Comparison of ENCODE assay signal across 15 mouse cellular contexts in the genomic region with DNA sequence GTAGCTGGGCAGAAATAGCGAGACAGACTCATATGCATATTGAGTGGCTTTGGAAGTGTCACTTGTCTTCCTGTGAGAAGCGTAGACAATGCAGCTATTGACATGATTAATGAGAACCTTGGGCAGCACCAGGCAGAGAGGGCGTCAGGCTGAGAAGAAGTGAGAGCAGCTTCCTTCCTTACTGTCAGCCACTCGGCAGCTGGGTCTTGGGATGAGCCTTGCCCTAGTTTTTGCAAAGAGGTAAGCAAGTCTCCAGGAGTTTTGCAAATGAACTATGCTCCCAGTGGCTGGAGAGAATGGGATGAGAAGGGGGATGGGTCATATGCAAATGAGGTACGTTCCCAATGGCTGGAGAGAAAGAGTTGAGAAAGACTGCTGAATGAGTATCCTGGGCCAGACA.
DNase-seq lines count a peak whose midpoint lies in the region; ATAC-seq and TF ChIP-seq lines count a peak whose summit lies in the region.
"Had no signal": no experiment of that assay in that cellular context is flagged by ENCODE, and none has a peak within 500 bp of the region (broad histone marks: within the 10 kb centered on the region; RNA-seq: fewer than 3 reads in every experiment).

No protein-coding gene starts in this region.

- no peaks in the 10 kb centered on the region; the same call in 1 of the 2 replicates for H3K4me1 ChIP-seq in intestine, embryonic 16.5 days (ENCODE audit: control insufficient read depth, insufficient read depth, low read length)
- H3K4me1 ChIP-seq in intestine, postnatal 0 days (replicated peaks; ENCODE audit: control insufficient read depth, insufficient read depth, low read length) = no peaks in the 10 kb centered on the region
- H3K4me1 ChIP-seq in hindbrain, embryonic 11.5 days (replicated peaks; ENCODE audit: control insufficient read depth, insufficient read depth, low read length) = peaks cover 7% of the 10 kb centered on the region

- peak; percentile 13; the same call in 1 of the 2 replicates for ATAC-seq in intestine, embryonic 16.5 days
- ATAC-seq in intestine, postnatal 0 days = no peak
- peak; percentile 87 for ATAC-seq in hindbrain, embryonic 11.5 days (ENCODE audit: low FRiP score)
- ATAC-seq: activated CD4-positive, CD25-positive, alpha-beta regulatory T cell, adult 4 months had no signal

- DNase-seq in retina, postnatal 1 day = peak; percentile 32
- no peak for DNase-seq in retina, embryonic 14.5 days (ENCODE audit: low spot score)
- DNase-seq in hindbrain, embryonic 11.5 days (ENCODE audit: low spot score) = peak; percentile 57
- no peak for DNase-seq in layer of hippocampus, postnatal 25 days (ENCODE audit: extremely low spot score in 1 of 2, low spot score in 1 of 2)
- no peak for DNase-seq in gastrocnemius, adult 18-20 months (ENCODE audit: low spot score)
- DNase-seq in heart, adult 18-20 months = no peak
- DNase-seq: cerebellum, adult 2 months; gastrocnemius, adult 2 months; layer of hippocampus, adult 9-11 months; right cerebral cortex, postnatal 25 days had no signal

- 30% methylated on average over 5 of the region's 5 CpGs for WGBS in intestine, embryonic 16.5 days
- 37% methylated on average over 5 of the region's 5 CpGs for WGBS in intestine, postnatal 0 days
- WGBS in hindbrain, embryonic 11.5 days = 14% methylated on average over 5 of the region's 5 CpGs

- H3K9ac ChIP-seq in intestine, embryonic 16.5 days (ENCODE audit: low read depth, low read length) = no peak overlapping the region
- no peak overlapping the region for H3K9ac ChIP-seq in intestine, postnatal 0 days (ENCODE audit: low read depth, low read length)
- no peak overlapping the region for H3K9ac ChIP-seq in hindbrain, embryonic 11.5 days (ENCODE audit: low read depth, low read length)
- H3K9ac ChIP-seq: liver, embryonic 14.5 days had no signal

- TF ChIP-seq CTCF in intestine, postnatal 0 days (IDR thresholded peaks at IDR 0.05; ENCODE audit: low read depth) = no peak

- no peak overlapping the region for H3K27ac ChIP-seq in intestine, embryonic 16.5 days (ENCODE audit: low read length)
- no peak overlapping the region for H3K27ac ChIP-seq in intestine, postnatal 0 days (ENCODE audit: low read depth, low read length)
- peak overlapping the region; percentile 30; the same call in 1 of the 2 replicates for H3K27ac ChIP-seq in hindbrain, embryonic 11.5 days (ENCODE audit: low read depth, low read length)
- H3K27ac ChIP-seq: gastrocnemius, adult 2 months; liver, embryonic 14.5 days; stomach, postnatal 0 days had no signal

- H3K4me2 ChIP-seq in intestine, embryonic 16.5 days (ENCODE audit: low read depth, low read length) = no peak overlapping the region
- no peak overlapping the region for H3K4me2 ChIP-seq in intestine, postnatal 0 days (replicated peaks; ENCODE audit: low read depth)
- no peak overlapping the region for H3K4me2 ChIP-seq in hindbrain, embryonic 11.5 days (replicated peaks; ENCODE audit: low read depth, low read length)

- no peak overlapping the region for H3K4me3 ChIP-seq in intestine, embryonic 16.5 days (ENCODE audit: low read length)
- H3K4me3 ChIP-seq in intestine, postnatal 0 days (ENCODE audit: low read depth, low read length) = no peak overlapping the region
- no peak overlapping the region for H3K4me3 ChIP-seq in hindbrain, embryonic 11.5 days (ENCODE audit: low read depth, low read length)
- H3K4me3 ChIP-seq: gastrocnemius, adult 2 months had no signal

- H3K9me3 ChIP-seq in intestine, embryonic 16.5 days (ENCODE audit: control insufficient read depth, low read length) = no peaks in the 10 kb centered on the region
- H3K9me3 ChIP-seq in intestine, postnatal 0 days (ENCODE audit: control insufficient read depth) = no peaks in the 10 kb centered on the region
- H3K9me3 ChIP-seq in hindbrain, embryonic 11.5 days (ENCODE audit: control insufficient read depth, low read length) = no peaks in the 10 kb centered on the region

- H3K27me3 ChIP-seq in intestine, embryonic 16.5 days (replicated peaks; ENCODE audit: control insufficient read depth, insufficient read depth, low read length) = no peaks in the 10 kb centered on the region; the same call in 1 of the 2 replicates
- no peaks in the 10 kb centered on the region for H3K27me3 ChIP-seq in intestine, postnatal 0 days (replicated peaks; ENCODE audit: control insufficient read depth, insufficient read depth, low read length)
- no peaks in the 10 kb centered on the region for H3K27me3 ChIP-seq in hindbrain, embryonic 11.5 days (ENCODE audit: control insufficient read depth, insufficient read depth, low read length)

- no peaks in the 10 kb centered on the region for H3K36me3 ChIP-seq in intestine, embryonic 16.5 days (ENCODE audit: control insufficient read depth, insufficient read depth, low read length)
- H3K36me3 ChIP-seq in intestine, postnatal 0 days (ENCODE audit: control insufficient read depth, insufficient read depth) = no peaks in the 10 kb centered on the region
- no peaks in the 10 kb centered on the region for H3K36me3 ChIP-seq in hindbrain, embryonic 11.5 days (ENCODE audit: control insufficient read depth, insufficient read depth, low read length)

Comparison
In these comparisons a context has a peak if more than half of its experiments do, and no peak if none do; other contexts are left out.
1. DNase-seq: peak in retina, postnatal 1 day (single experiment) and hindbrain, embryonic 11.5 days (single experiment); none in retina, embryonic 14.5 days (single experiment), layer of hippocampus, postnatal 25 days (0 of 2), gastrocnemius, adult 18-20 months (single experiment) and heart, adult 18-20 months (0 of 2).